Mouse (Mus musculus): ENCODE results near the gene Timp4. TPM values are rescaled to one million over a fixed set of nuclear protein-coding genes. Genes with fewer than 3 reads are reported as not detected.

Gene Timp4
- total RNA-seq, 2 experiments from 2014 or later, result 16.8 to 22.6 TPM

DNA sequence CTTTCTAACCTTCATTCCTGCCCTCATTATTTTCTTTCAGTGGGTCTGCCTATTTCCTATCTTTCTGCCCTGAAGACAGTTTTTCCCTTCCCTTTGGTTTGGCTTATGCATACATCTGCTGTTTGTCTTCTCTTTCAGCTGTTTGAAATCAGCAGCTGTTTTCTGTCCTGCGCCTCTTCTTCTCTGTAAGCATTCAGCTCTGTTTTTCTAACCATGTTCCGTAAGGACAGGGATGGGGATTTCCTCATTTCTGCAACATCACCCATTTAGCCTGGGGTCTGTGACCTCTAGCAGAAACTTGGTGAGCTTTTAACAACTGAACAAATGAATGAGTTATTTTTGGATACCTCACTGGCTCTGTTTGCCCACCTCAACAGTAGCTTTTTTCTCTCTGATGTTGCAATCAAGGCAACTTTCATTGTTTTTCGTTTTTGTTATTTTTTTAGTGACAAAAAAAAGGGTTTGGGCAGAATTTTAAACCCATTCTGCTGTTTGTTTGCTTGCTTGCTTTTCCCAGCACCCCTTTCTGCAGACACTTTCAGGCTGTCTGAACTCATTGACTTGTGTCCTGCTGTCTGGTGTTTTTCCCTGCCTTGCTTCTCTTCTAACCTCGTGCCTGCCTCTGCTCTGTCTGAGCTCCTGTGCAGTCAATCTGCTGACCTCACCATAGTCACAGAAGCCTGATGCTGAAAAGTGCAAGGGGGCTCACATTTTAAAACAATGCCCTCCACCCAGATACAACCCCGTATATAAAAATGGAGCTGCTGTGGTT lies 39.7 kb downstream of the Timp4 start:
- DNase-seq, result no peak
- intact Hi-C loops (cut with DNase I), result no loop called here

DNA sequence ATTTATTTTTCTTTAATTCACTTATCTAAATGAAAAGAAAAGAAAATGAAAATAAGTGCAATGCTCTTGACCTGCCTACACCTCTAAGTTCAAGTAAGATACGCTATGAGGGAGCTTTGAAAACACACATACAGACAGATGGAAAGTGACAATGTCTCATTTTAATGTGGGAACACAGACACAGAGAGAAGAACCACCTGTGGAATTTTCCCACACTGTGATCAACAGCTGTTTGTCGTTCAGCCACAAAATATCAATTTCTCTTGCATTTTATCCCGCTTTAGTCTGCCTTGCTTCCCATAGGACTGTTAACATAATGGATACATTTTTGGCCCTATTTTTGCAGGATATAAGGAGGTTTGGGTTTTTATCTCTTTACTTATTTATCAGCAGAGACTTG lies 41.2 kb downstream of the Timp4 start:
- intact Hi-C loops (cut with DNase I), result no loop called here
- DNase-seq, result no peak

DNA sequence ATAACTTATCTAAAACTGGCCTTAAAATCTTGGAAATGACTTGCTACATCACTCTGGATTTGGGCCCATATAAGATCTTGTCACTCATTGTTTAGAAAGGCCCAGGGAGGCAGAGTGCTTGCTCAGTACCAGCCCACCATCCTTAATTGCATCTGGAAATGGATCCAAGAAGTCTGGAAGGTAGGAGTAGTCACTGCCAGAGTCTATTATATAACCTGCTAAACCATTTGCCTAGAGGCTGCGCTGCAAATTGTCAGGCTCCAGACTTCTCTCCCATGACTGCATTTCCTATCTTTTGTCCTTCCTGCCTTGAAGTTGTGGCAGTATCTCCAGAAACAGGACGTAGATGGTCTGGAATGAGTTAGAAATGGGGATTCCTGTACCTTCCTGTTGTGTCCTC lies 41.8 kb downstream of the Timp4 start:
- DNase-seq, result no peak
- intact Hi-C loops (cut with DNase I), result no loop called here

DNA sequence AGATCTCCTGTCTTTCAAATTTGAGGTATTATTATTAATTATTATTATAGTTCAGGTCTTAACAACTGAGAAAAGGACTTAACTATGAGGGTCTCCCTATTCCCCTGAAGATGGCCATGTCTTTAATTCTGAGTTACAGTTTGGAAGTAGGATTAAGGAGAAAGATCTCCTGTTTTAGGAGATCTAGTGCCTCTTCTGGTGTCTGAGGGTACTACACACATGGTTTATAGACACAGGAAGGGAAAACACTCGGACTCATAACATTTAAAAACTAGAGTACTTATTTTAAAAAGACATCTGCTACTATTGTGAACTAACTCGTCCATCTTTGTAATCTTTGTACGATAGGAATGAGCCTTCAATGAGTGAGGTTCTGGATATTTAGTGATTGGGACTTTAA lies 49.0 kb downstream of the Timp4 start:
- intact Hi-C loops (cut with DNase I), result no loop called here
- no peak for DNase-seq

DNA sequence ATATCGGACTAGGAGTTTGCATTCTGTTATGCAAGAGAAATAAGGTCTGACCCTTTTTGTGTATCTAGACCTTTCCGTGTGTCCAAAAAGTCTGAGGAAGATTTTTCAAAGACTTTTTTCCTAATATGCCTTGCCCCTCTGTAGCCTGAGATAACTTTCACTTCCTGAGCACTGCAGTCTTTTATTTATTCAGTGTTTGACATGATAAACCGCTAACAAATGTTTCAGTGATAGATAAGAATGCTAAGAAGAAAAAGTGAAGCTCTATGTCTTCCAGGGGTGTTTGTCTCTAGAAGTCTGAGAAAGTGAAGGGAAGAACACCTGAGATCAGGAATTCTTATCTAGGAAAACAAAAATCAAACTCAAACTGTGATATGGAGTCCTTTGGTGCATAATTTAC lies 51.3 kb downstream of the Timp4 start:
- no peak for DNase-seq
- intact Hi-C loops (cut with DNase I), result no loop called here

Other genes with a start within 250 kb of the Timp4 start
- 1 to 10 TPM; 6.5 to 8.3 TPM for gene Tamm41, start 214.3 kb downstream of the Timp4 start, total RNA-seq (2021)
- gene Syn2, start 117.3 kb downstream of the Timp4 start, total RNA-seq (2021), result 1 to 10 TPM in 1 of 2 experiments, under 1 TPM in 1; 0.99 to 1.3 TPM
- not detected for gene Gm17482, start 24.9 kb downstream of the Timp4 start, total RNA-seq (2021)
- 1 to 10 TPM; 2.9 to 3.0 TPM for gene Pparg, start 108.7 kb upstream of the Timp4 start, total RNA-seq (2021)

Data from gastrocnemius, postnatal 36 days (tissue).